Mouse (Mus musculus) small intestine, adult 2 months (tissue): ENCODE measurements around the gene Zfp423.

ENCODE experiments used
- CTCF ChIP-seq: fragments of 200-500 bp; IDR thresholded peaks from 2 replicates; pipeline ENCODE4 v1.5.1; 2012; ENCODE audit warnings: low read depth, mild to moderate bottlenecking, control low read depth, inconsistent platforms, low read length, moderate library complexity, mixed read lengths; ENCODE audit not compliant: insufficient replicate concordance, insufficient read length; ENCODE audit errors: extremely low read depth
- POLR2A ChIP-seq: fragments of 200-500 bp; IDR thresholded peaks from 2 replicates; pipeline ENCODE4 v1.6.1; 2012; ENCODE audit warnings: low read depth, mild to moderate bottlenecking, control low read depth, inconsistent platforms, low read length, moderate library complexity

- TF ChIP-seq CTCF: no peak
- no peak for TF ChIP-seq POLR2A
Measured at GRCm38 (mm10) chr8:87675411-87675810, 284.0 kb downstream of the Zfp423 start.
